Mouse (Mus musculus) forebrain, embryonic 14.5 days (tissue): ENCODE data around the gene Tns1. TPM values are rescaled to one million over a fixed set of nuclear protein-coding genes. Genes with fewer than 3 reads are reported as not detected.

Experiments used
- ATAC-seq: fragments of 200-750 bp; cut with Nextera tagmentation; 2 replicates; pipeline ENCODE4 v1.8.0; 2017; ENCODE audit warnings: mild to moderate bottlenecking, moderate library complexity
- DNase-seq: peaks from one replicate; pipeline ENCODE4 v3.0.0-alpha.2; 2015; ENCODE audit warnings: low spot score
- H3K27ac ChIP-seq: fragments of 300-500 bp; sonication (generic); 2 replicates; pipeline ENCODE4 v1.5.1; 2014; ENCODE audit warnings: low read depth, mild to moderate bottlenecking, control low read depth, low read length, moderate library complexity
- H3K27me3 ChIP-seq: fragments of 300-500 bp; sonication (generic); replicated peaks from 2 replicates; pipeline ENCODE4 v1.6.1; 2014; ENCODE audit warnings: low read length, control low read depth, mixed read lengths; ENCODE audit not compliant: control insufficient read depth, insufficient read depth
- H3K36me3 ChIP-seq: fragments of 300-500 bp; sonication (generic); 2 replicates; pipeline ENCODE4 v1.6.1; 2014; ENCODE audit warnings: low read length, control low read depth; ENCODE audit not compliant: control insufficient read depth, insufficient read depth
- H3K4me1 ChIP-seq: fragments of 300-500 bp; sonication (generic); 2 replicates; pipeline ENCODE4 v1.6.1; 2014; ENCODE audit warnings: antibody characterized with exemption, low read length, control low read depth; ENCODE audit not compliant: control insufficient read depth, insufficient read depth
- H3K4me2 ChIP-seq: fragments of 300-500 bp; sonication (generic); 2 replicates; pipeline ENCODE4 v1.6.1; 2014; ENCODE audit warnings: mild to moderate bottlenecking, control low read depth, low read length
- H3K4me3 ChIP-seq: fragments of 300-500 bp; sonication (generic); 2 replicates; pipeline ENCODE4 v1.5.1; 2014; ENCODE audit warnings: low read depth, low read length, control low read depth
- H3K9ac ChIP-seq: fragments of 300-500 bp; sonication (generic); 2 replicates; pipeline ENCODE4 v1.6.1; 2014; ENCODE audit warnings: mild to moderate bottlenecking, low read length, control low read depth, moderate library complexity
- H3K9me3 ChIP-seq: fragments of 300-500 bp; sonication (generic); replicated peaks from 2 replicates; pipeline ENCODE4 v1.6.1; 2016; ENCODE audit warnings: low read length, control low read depth, mixed read lengths; ENCODE audit not compliant: control insufficient read depth
- WGBS: fragments of 180-500 bp; shearing (Covaris S2); extraction: QIAGEN DNeasy Blood & Tissue Kit; methylation state at CpG from one replicate; pipeline ENCODE4 v1.1.7; 2014; 5-methylcytosine and 5-hydroxymethylcytosine counted together
- polyA plus RNA-seq: library from polyadenylated mRNA; unstranded; fragments of >200 nt; fragmentation: Nextera tagmentation; extraction: Ambion mirVana; gene quantifications from 2 replicates; pipeline ENCODE4 v1.2.1, GENCODE M21; 2014

The Tns1 gene
- polyA plus RNA-seq, 1 experiment from 2014 or later, result 7.7 TPM

- H3K36me3 ChIP-seq, result no peaks in the 10 kb centered on the region
- 66% methylated on average over 4 of the region's 4 CpGs for WGBS
- no peaks in the 10 kb centered on the region for H3K27me3 ChIP-seq
- peaks cover 7% of the 10 kb centered on the region for H3K4me1 ChIP-seq
- no peak overlapping the region for H3K4me2 ChIP-seq
- H3K9me3 ChIP-seq, result no peaks in the 10 kb centered on the region
- H3K9ac ChIP-seq, result no peak overlapping the region
- ATAC-seq (0 out of 2 replicates have a peak, but pooled peaks have one; percentile 22), DNase-seq (no peak)
- no peak overlapping the region for H3K4me3 ChIP-seq
- no peak overlapping the region for H3K27ac ChIP-seq
Observed at GRCm38 (mm10) chr1:74025651-74026226, 98.5 kb downstream of the Tns1 start.

DNA sequence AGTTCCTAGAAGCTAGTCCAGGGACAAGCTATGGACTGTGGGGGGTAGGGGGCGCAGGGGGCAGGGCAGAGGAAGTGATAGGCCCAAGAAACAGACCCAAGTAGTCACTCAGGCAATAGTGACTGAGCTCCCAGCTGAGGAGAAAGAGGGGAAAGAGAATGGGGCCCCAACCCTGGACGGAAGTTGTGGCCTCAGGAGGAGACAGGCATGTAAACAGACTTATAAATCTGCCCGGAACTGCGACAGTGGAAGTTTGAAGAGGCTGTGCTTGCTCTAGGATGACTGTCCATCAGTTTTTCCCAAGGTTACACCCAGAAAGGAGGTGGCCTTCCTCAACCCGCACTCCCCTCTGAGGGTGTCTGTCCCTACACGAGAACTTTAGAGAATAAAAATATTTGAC is 99.0 kb downstream of the Tns1 start:
- DNase-seq (no peak), ATAC-seq (no peak)
- Histone ChIP-seq H3K4me3 (no peak overlapping the region), H3K4me1 (peaks cover 6% of the 10 kb centered on the region), H3K27ac (no peak overlapping the region), H3K4me2 (no peak overlapping the region), H3K36me3 (no peaks in the 10 kb centered on the region), H3K9me3 (no peaks in the 10 kb centered on the region), H3K27me3 (no peaks in the 10 kb centered on the region), H3K9ac (no peak overlapping the region)
- WGBS, result 66% methylated on average over 6 of the region's 6 CpGs

DNA sequence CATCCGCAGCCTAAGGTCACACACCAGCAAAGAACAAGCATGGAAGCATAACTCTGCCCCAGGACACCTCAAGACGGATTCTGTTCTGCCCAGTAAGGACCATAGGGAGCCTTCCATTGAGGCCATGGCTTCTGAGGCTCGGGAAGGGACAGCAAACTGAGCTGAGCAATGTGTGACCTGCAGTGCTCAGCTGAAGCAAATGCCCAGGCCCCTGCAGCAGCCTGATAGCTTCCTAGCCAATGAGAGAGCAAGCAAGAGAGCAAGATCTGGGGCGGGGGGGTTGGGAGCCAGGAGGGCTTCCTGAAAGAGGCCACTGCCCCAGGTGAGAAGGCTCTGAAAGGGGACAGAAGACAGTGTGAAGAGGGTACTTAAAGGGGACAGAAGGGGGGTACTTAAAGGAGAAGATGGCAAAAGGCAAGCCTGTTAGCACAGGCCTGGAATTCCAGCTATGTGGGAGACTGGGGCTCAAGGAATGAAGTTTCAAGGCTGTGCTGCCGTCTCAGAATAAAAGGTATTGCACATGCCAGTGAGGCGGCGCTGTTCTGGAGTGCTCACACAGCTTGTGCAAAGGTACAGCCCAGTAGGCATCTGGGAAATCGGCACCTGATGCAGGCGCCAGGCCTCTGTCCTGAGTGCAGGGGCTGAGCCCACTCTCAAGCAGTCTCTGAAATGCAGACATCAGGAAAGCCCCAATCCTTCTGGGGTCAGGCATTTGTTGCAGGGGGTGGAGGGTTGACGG is 99.6 kb downstream of the Tns1 start:
- H3K4me2 ChIP-seq, result no peak overlapping the region
- WGBS, result 61% methylated on average over 10 of the region's 10 CpGs
- no peak overlapping the region for H3K4me3 ChIP-seq
- H3K4me1 ChIP-seq, result peaks cover 6% of the 10 kb centered on the region
- H3K9ac ChIP-seq, result no peak overlapping the region
- no peaks in the 10 kb centered on the region for H3K9me3 ChIP-seq
- no peaks in the 10 kb centered on the region for H3K36me3 ChIP-seq
- DNase-seq (no peak), ATAC-seq (no peak)
- H3K27me3 ChIP-seq, result no peaks in the 10 kb centered on the region
- H3K27ac ChIP-seq, result no peak overlapping the region

GRCm38 (mm10) chr1:74022998-74023397 is 101.3 kb downstream of the Tns1 start:
- Histone ChIP-seq H3K9ac (no peak overlapping the region), H3K4me2 (no peak overlapping the region), H3K9me3 (no peaks in the 10 kb centered on the region), H3K4me1 (peaks cover 6% of the 10 kb centered on the region), H3K4me3 (no peak overlapping the region), H3K27ac (no peak overlapping the region), H3K27me3 (no peaks in the 10 kb centered on the region), H3K36me3 (no peaks in the 10 kb centered on the region)
- DNase-seq (no peak), ATAC-seq (no peak)
- 80% methylated on average over 3 of the region's 3 CpGs for WGBS

DNA sequence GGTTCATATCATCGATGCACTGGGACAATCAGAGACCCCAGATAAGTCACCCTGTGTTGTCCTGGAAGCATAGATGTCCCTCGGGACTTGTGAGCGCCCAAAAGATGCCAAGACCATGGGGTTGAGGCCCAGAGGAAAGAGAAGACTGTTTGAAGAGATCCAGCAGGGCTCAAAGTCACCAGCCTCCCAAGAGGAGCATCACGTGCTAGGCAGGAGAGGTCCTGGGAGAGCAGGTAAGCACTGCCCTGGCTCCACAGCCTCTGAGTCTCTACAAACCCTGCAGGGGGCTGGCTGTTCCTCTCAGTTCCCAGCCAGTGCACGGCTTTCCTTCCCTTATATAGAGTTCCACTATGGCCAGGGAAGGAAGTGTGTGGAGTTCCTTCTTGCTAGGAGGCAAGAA is 101.7 kb downstream of the Tns1 start:
- Histone ChIP-seq H3K27me3 (no peaks in the 10 kb centered on the region), H3K27ac (no peak overlapping the region), H3K4me3 (no peak overlapping the region), H3K4me1 (peaks cover 2% of the 10 kb centered on the region), H3K36me3 (no peaks in the 10 kb centered on the region), H3K9me3 (no peaks in the 10 kb centered on the region), H3K9ac (no peak overlapping the region), H3K4me2 (no peak overlapping the region)
- WGBS, result 78% methylated on average over 5 of the region's 5 CpGs
- ATAC-seq (no peak), DNase-seq (no peak)

- no peak overlapping the region for H3K4me3 ChIP-seq
- DNase-seq (no peak), ATAC-seq (no peak)
- 84% methylated on average over 6 of the region's 6 CpGs for WGBS
- H3K4me1 ChIP-seq, result no peaks in the 10 kb centered on the region
- no peaks in the 10 kb centered on the region for H3K36me3 ChIP-seq
- no peak overlapping the region for H3K4me2 ChIP-seq
- H3K9ac ChIP-seq, result no peak overlapping the region
- no peaks in the 10 kb centered on the region for H3K27me3 ChIP-seq
- no peak overlapping the region for H3K27ac ChIP-seq
- H3K9me3 ChIP-seq, result no peaks in the 10 kb centered on the region
Observed at GRCm38 (mm10) chr1:74020235-74020634, 104.0 kb downstream of the Tns1 start.

- Histone ChIP-seq H3K9ac (no peak overlapping the region), H3K27me3 (no peaks in the 10 kb centered on the region), H3K36me3 (no peaks in the 10 kb centered on the region), H3K4me2 (no peak overlapping the region), H3K4me1 (no peaks in the 10 kb centered on the region), H3K4me3 (no peak overlapping the region), H3K27ac (no peak overlapping the region), H3K9me3 (no peaks in the 10 kb centered on the region)
- DNase-seq (no peak), ATAC-seq (no peak)
- 88% methylated on average over 9 of the region's 9 CpGs for WGBS
Observed at GRCm38 (mm10) chr1:74017399-74018172, 106.7 kb downstream of the Tns1 start.

DNA sequence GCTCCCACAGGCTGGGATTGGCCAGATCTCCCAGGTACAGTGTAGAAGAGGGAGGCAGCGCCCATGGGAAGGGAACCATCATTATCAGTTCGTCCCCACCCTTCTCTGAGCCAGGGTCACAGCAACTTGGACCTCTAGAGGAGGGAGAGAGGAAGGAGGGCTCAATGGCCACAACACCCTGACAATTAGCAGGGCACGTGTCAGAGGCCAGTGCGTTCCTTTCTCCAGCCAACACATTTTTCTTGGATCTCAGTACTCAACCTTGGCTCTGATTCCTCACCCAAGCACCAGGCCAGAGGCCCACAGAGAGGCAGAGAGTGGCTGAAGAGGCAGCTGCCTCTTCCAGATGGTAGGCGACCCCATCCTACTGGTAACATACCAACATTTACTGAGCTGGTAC is 107.6 kb downstream of the Tns1 start:
- H3K9me3 ChIP-seq, result no peaks in the 10 kb centered on the region
- no peaks in the 10 kb centered on the region for H3K27me3 ChIP-seq
- H3K27ac ChIP-seq, result no peak overlapping the region
- no peak overlapping the region for H3K9ac ChIP-seq
- 71% methylated on average over 5 of the region's 5 CpGs for WGBS
- H3K4me3 ChIP-seq, result no peak overlapping the region
- ATAC-seq (no peak), DNase-seq (no peak)
- H3K4me1 ChIP-seq, result no peaks in the 10 kb centered on the region
- H3K36me3 ChIP-seq, result no peaks in the 10 kb centered on the region
- H3K4me2 ChIP-seq, result no peak overlapping the region
